Mouse (Mus musculus) megakaryocyte, adult 5-6 weeks (primary cell): ENCODE data around the gene Kif5c. TPM values are rescaled to one million over a fixed set of nuclear protein-coding genes. Genes with fewer than 3 reads are reported as not detected.

Experiments used
- total RNA-seq, 2 experiments: library from RNA; stranded (forward) in 1 of 2; stranded (reverse) in 1 of 2; fragments of 153-499, 151-499 nt in 1 of 2; fragments of 221-1000, 200-1000 nt in 1 of 2; gene quantifications; 2 replicates each; pipeline versions ENCODE4 v1.2.3 to v1.2.4; 2015 to 2017

Kif5c gene
- total RNA-seq, 2 experiments from 2014 or later: 0.13 to 0.15 TPM

Other genes with a start within 250 kb of the Kif5c start
- gene Epc2, start 167.8 kb upstream of the Kif5c start, total RNA-seq (2015): 31.5 and 36.2 TPM in 2 replicates
- gene Epc2, start 167.8 kb upstream of the Kif5c start, total RNA-seq (2017): 43.7 and 46.8 TPM in 2 replicates
- gene Lypd6b, start 168.4 kb downstream of the Kif5c start, total RNA-seq (2015): 0.09 and 0.27 TPM in 2 replicates
- 0.20 and 0.26 TPM in 2 replicates for gene Lypd6b, start 168.4 kb downstream of the Kif5c start, total RNA-seq (2017)